Mouse (Mus musculus): ENCODE results near the gene Pdzrn4.

Gene Pdzrn4

DNA sequence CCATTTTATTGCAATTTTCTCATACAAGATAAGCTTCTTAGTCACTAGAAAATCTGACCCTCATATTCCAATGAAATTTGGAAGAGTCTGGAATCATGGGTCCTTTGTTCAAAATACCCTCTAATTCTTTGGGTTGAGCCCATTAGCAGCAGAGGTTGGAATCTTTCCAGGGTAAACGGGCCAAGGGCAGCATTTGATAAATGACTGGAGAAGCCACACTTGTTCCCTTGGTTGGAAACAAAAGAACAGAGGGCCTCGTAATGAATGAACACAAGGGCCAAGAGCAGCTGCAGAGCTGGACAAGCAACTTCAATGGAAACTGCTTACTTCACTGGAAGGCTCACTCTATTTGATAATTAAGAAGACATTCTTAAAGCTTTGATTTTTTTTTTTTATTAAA, 198.0 kb downstream of the Pdzrn4 start:
- no peak for DNase-seq

DNA sequence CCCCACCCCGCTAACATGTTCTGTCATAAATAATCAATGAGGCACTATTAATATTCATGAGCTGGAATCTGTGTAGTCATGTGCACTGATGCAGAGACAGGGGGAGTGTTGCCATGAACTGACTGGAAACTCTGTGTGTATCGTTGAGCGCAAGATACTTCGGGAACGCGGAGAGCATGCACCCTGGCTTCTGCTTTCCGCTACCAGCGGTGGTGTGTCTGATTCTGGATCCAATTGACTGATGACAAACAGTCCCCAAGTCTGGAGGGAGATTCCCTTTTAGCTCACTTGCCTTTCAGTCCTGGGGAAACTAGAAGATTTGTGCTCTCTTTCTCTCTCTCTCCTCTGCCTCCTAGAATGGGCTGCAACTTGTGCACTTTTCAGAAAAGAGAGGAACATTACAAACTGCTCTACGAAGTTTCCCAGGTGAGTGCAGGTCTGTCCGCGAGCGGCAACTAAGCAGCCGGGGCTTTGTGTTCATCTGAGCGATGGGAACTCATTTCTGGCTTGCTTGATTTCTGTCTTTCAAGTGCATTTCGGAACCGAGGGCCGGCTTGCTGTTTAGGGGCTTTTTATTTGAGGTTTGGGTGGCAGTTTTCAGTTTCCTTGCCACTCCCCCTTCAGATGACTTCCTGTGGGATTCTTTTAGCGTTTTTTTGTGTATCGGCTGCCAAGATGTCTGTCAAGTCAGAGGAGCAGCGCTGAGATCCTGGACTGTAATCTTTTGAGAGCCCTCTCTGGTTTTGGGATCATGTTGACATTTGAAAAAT, 200.5 kb downstream of the Pdzrn4 start:
- peak; percentile 33 for DNase-seq

DNA sequence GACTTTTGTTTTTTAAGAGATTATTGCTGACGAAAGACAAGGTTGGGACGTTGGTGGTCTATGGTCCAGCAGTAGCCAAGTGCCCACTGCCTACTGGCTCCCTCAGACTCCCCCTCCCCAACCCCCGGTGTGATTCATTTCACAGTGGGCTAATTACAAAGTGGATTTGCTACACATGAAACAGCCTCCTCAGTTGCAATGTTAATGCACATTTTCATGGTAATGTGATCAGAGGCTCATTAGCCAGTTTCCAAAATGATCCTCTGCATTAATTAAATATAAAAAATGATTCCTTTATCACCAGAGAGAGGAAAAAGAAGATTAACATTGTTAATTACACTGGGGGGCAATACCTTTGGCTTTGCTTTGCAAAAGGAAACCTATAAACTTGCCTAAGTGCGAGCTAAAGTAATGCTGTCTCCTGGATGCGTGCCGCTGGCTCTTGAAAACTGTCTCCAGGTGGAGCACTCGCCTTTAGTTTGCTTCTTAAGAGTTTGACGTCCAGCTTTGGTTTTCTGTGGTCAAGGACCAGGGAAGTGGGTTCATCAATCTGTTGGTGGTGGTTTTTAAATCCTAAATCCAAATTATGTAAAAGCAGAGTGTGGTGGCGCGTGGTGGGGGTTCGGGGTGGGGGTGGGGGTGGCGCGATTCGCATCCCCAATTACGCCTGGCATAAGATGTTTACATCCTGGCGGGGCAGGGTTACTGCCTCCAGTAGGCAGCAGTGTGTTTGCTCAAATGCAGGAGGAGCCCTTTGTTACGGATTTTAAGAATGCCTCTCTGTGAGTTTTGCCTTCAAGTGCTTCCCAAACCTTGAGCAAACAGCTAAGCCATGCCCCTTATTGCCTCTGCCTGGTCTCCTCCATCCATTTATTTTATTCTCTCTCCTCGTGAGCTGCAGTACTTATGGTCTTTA, 202.0 kb downstream of the Pdzrn4 start:
- no peak for DNase-seq

DNA sequence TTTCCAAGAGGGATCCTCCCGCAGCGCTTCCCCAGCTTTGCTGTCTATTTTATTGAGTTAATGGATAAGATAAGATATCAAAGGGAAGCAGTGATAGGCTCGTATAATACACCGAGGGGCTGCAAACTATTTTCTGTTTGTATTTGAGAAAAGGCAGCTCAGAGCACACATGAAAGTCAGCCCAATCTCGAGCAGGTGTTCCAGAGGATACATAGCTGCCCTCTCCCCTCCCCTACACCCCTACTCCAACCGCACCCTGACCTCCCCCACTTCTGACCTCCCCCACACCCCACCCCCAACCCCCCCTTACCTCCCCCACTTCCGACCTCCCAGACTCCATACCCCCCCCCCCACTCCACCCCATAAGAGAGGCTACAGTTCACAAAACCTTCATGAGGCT, 202.7 kb downstream of the Pdzrn4 start:
- peak; percentile 36 for DNase-seq

DNA sequence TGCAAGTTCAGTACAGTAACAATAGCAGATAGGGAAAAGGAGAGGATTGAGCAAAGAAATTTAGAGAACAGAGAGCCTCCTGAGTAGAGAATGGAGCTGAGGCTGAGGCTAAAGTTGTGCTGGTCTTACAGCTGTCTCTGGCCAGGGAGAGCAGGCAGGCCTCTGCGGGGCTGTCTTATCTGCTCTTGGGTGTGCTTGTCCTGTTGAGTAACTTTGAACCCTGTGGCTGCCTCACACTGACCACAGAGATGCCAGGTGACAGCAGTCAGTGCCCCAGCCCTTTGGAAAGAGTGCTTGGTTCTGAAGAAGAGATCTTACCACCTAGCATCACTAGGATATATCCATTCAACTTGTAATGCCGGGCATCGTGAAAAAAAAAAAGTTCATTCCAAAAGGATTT, 214.2 kb downstream of the Pdzrn4 start:
- peak; percentile 54 for DNase-seq

DNA sequence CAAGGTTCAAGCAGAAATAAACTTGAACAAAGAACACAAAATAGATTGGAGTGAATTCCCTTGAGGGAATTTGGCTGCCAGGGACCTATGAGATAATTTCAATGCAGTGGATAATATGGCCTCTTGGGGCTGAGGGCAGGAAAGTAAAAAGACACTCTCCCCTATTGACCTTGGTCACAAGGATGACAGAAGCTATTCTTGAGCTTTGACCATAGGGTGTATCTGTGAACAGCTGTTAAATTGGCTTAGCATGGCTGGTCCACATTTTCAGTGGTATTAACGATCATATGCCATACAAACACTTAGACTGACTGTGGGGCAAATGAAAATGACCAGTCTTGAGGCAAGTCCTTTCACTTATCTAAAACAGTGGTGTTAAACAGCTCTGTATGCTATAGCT, 215.7 kb downstream of the Pdzrn4 start:
- DNase-seq: peak; percentile 65

DNA sequence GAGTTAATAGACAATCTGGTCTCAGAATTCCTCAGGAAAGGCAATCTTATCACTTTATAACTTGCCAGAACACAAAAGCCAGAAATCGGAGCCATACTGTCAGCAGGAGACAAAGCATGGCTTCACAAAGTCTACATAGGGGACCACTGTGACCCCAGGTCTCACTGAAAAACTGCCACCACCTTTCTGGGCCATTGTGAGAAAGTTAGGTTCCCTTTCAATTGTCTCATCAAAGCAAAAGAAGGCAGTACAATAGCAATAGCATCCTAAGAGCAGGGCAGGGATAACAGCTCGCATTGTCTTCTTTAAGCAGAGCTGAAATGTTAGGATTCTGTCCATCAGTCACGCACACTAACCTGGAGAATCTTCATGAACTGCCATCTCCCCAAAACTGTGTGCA, 216.5 kb downstream of the Pdzrn4 start:
- DNase-seq: peak; percentile 70

DNA sequence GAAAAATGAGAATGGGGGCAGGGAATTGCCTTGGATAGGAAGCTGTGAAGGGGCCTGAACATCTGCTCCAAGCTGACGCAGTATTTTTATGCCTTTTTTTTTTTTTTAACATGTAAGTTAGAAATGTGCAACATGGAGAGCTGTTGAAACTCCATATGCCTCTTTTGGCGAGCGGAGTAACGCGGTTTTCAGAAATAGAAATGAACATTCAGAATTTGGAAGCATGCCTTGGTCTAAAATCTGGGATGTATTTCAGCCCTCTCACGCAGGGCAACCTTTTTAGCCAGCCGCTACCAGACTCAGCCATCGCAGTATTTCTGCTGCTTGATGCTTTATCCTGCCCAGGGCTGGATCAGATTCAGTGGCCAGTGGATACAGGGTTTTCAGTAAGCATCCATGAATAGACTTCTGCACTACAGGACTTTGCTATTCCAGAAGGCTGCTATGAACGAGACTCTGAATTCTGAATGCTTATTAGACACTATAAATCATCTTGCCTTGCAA, 225.1 kb downstream of the Pdzrn4 start:
- peak; percentile 30 for DNase-seq

DNA sequence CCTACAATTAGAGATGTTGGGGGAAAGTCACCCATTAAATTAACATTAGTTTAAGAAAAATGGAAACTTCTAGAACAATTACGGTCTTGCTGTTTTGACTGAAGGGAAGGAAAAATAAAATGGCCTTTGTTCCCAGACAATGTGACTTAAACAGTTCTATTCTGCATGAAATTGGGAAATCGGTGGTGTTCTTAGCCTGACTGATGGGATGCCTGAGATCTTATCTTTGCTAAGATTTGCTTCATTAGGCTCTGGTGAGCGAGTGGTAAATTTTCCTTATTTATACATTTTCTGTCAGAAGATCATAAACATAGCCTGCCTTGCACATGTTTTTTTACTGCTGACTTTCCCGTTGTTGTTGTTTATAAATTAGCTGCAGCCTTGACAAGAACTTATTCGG, 225.6 kb downstream of the Pdzrn4 start:
- peak; percentile 2 for DNase-seq

DNA sequence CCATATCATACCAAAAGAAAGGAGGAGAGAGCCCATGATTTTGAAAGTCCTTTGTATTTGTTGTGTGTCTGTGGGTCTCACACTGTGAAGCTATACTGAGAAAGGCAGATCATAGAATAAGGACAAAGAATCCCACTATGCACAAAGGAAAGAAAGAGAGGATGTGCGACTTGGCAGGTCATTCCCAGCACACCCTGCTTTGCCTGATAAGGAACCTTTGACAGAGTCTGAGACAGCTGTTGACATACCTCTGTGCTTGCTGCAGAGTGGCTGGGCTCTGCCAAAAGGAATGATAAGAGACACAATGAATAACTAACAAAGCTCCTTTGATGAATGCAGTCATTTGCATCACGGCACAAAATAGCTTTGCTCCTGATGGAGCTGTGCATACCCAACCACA, 232.5 kb downstream of the Pdzrn4 start:
- peak; percentile 24 for DNase-seq

DNA sequence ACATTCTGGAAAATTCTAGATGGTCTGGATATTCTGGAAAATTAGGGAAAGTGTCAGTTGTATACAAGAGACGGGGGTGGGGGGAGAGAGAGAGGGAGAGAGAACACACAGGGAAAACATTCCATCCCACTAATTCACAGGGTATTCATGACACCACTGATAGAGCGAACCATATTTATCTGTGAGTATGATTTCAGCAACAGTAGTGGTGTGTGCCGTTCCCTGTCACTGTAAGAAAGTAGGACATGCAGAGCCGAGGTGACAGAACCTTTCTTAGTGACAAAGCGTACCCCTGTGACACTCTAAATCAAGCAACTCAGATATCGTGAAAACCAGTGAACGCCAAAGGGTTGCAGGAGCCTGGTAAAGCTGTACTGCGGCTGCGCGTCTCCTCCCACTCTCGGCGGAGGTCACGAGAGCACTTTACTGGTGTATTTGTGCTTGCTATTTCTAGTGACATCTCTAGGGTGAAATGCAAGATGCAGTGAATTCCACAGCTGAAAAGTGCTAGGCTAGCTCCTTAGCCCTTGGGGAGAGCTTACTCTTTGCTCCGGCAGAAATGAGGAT, 237.4 kb downstream of the Pdzrn4 start:
- DNase-seq: peak; percentile 88

DNA sequence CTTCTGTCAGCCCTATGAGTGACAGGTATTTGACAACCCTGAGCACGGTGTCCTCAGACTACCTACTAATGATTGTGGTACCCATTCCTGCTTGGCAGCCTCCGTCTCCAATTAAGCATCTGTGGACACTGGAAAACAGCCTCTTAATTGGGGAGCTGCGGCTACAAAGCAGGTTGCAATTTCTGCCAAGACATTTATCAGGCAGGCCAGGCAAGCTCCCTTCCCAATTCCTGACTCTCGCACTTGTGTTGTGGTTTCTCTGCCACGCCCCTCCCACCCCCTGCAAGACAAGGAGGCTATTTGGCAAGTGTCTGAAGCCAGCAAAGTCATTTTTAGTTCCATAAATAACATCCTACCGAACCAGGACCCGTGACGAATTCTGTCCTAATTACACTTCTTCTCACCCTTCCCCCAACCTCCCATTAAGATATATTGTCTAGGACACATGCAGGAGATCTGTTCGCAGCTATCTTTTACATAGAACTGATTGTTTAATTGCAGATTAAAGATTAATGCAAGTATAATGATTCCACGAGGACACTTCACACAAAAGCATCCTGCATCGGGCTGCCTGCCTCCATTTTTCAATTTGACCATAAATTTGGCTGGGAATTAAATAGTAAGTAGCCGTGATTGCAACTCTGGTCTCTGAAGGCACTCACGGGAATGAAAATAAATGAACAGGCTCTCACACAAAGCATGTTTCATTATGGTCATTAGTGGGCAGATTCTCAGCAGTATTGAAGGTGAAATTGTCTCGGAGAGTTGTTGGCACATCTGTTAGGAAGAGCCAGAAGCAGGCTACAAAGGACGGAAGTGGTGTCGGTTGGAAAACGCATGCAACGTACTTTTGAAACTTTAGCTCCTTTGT, 243.8 kb downstream of the Pdzrn4 start:
- peak; percentile 94 for DNase-seq

DNA sequence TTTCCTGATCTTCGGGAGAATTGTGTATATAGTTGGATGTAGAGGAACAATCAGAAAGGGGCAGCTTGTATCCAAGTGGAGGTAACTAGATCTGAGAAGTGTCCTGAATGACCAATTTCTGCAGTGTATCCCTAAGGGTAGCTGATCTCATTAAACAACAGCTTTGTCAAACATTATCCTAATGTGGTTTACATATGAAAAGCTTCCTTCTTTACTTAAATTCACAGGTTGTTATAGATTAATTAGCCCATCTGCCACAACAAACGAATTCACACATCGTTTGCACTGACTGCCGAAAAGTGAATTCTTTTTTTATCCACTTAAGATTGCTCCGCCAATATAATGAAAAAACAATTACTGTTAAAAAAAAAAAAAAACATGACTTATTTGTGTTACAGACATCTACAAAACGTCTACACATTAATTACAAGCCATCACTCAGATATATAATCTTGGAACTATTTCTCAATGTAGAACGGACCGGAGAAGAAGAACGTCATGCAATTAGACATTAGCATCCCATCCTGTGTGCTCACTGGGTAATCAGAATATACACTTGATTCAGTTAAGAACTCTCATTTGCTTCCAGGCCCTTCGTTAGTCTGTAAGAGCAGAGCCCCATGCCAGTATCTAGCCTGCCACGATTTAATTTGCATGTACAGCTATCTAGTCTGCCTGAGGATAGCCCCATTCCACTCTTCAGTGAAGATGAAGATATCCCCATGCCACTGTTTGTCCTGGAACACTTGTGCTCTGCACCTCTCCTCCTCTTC, 274.8 kb downstream of the Pdzrn4 start:
- DNase-seq: no peak

DNA sequence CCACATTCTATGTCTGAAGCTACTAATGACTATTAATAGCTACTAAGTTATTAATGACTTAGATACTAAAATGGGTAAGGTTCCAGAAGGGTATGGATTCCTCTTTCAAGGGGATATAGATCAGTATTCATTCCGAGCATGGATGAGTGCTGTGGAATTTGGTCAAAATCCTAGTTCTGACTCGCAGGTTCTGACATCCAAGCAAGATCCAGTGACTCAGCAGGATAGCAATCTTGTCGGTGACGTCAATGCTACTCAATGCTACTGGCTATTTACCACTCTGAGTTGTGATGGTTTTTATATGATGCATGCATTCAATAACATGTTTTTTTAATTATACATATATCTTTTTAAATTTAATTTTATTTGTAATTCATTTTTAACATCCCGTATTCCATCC, 279.4 kb downstream of the Pdzrn4 start:
- DNase-seq: no peak

DNA sequence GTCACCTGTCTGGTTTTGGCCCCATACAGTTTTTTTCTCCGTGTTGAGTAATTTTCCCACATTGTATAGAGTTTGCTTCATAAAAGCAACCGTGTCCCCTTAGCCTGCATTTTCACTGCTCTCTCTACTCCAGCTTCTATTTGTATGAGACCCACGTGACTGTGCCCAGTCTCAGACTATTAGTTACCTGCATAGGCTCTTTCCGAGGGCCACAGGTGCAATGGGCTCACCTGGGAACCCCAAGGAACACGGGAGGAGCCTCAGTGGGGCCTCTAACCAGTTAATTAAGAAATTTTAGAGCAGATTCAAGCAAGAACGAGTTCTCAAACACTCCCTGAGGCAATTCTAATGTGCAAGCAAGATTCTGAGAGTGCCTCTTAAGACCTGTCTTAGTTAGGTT, 281.7 kb downstream of the Pdzrn4 start:
- peak; percentile 40 for DNase-seq

DNA sequence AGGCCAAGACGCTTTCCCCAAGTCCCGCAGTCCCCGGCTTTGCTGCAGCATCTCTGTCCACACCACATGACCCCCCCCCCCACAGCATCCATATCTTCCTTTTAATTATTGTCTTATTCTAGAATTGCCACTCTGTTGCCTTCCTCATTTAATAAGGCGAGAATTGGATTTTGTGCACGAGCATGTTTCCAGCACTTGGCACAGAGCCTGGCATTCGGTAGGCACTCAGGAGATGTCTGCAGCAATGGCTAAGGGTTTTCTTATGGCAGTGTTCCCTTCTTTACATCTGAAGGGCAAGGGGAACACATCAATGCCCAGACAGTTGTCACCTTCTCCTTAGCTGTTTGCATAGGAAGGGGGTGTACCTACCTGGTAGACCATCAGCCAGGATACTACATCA, 282.9 kb downstream of the Pdzrn4 start:
- DNase-seq: no peak

DNA sequence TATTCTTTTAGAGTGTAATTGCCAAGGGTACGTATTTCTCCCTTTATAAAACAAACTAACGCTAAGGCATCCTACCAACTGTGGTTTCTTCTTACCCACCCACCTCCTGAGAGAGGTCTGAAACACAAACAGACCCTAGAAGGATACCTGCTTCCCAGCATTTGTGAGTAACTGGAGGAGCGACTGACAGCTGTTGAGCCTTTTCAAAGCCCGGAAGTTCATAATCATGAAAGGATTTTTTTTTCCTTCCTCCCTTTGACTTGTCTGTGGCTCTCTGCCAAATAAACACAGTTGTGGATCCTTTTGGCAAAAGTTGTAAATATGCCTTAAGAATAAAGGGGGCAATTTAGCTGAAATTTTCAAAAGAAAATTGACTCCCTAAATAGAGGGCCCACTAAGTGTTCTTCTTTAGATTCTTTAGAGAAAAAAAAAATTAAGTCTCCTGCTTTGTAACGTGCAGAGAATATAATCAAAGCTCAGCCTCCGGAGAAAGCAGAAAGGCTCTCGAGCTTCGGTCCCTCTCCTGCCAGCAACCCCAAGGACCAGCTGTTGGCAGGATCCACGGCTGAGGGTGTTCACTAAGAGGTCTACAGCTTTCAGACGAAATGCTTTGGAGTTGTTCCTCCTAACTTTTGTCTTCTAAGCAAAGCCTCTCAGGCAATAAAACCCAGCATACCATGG, 299.7 kb downstream of the Pdzrn4 start:
- DNase-seq: no peak

DNA sequence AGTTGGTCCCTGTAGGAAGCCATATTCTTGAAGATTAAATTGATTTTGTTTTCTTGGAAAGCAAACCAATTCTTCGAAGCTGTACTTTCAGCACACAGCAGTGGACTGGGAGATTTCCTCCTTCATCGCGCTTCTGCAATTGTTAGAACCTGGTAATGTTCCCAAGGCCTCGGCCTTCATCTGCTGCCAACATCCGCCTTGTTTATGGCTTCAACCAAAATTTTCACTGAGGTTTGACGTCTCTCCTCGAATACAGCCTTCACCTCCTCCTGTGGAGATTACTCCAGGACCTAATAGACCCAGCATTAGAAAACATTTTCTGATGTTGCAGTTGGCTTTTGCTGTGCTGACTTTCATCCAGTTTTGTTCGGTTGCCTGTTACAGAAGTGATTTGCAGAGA, 307.5 kb downstream of the Pdzrn4 start:
- DNase-seq: no peak

DNA sequence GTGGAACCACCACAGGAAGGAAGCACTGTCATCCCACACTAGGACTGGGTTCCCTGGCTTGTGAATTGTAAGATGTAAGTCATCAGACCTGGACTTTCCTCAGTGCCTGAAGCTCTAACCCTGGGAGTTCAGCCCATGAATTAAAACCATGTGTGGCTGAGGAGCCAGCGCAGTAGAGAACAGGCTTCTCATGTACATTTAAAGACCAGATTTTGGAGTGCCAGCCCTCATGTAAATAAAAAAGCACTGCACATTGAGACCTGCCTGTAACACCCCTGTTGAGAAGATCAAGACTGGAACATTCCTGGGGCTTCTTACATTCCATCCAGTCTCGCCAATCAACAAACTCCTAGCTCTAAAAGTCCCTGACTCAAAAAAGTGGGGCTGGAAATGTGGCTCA, 342.0 kb downstream of the Pdzrn4 start:
- no peak for DNase-seq

DNA sequence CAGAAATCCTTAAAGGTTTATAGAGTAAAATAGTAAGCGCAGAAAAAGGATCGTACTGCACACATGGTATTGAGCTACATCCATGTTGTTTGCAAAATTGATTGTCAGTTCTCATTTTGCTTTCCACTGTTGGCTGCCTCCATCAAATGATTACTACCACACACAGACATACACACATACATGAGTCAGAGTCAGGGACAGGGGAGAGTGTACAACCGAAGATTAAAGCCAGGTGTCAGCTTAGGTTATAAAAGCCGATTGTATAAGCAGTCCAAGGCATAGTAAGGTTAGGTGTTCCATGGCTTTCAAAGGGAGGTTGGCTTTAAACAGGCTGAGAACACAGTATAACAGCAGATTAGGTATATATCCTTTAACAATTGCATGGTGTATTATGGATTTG, 343.2 kb downstream of the Pdzrn4 start:
- no peak for DNase-seq

DNA sequence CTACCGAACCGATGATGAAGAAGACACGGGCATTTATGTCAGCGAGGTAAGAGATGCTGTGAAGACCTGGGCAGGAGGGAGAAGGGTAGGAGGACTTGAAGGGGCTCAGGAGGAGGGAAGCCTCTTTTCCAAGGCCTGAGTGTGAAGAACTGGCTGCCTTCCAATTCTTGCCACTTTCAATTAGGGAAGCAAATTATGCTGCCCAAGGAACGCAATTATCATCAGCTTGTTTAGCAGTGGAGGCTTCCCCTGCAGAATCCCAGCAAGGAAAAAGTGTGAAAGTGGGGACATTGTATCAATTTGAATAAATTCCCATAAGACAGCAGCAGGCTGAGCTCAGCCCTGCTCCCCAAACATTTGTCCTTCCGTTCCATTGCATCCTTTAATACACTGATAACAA, 346.9 kb downstream of the Pdzrn4 start:
- peak; percentile 71 for DNase-seq
